Mouse (Mus musculus) E14TG2a.4 (cell line): Measurements from ENCODE around the gene Dbn1.

Source experiments
- CTCF ChIP-seq: conservative IDR thresholded peaks from 2 replicates; pipeline ENCODE4 v1.5.1; 2014; ENCODE audit warnings: low read length
- NANOG ChIP-seq: IDR thresholded peaks from 2 replicates; pipeline ENCODE4 v1.6.1; 2014; ENCODE audit warnings: borderline replicate concordance, low read length, mixed read lengths

DNA sequence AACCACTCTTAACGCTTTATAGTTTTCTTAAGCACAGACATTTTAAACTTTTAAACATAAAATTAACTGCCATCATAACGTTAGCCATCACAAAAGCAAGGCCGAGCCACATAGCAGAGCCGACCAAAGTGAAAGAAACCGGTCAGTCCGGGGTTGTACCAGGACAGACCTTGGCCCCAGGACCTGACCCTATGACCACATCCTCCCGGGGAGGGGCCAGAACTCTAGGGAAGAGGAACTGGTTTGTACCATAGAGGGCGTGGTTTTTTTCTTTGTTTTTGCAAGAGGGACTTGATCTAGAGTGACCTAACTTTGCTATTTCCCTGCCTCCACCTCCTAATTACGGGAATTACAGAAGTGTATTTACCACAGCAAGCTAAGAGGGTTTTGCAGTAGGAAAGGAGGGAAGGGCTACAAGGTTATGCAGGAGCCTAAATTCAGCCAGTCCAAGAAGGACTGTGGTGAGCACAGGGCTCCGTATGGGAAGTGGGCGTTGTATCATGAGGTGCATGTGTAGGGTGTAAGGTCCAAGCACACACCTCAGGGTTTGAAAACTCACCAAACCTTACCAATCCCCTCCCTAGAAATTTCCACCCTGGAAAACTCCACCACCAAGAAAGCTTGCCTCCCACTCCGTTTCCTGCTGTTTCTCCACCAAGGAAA is 58.6 kb downstream of the Dbn1 start:
- TF ChIP-seq CTCF, result no peak
- TF ChIP-seq NANOG, result no peak
